Mouse (Mus musculus) lung, embryonic 15.5 days (tissue): ENCODE data around the gene Ptprg. TPM values are rescaled to one million over a fixed set of nuclear protein-coding genes. Genes with fewer than 3 reads are reported as not detected.

Experiments
- ATAC-seq: fragments of 200-750 bp; cut with Nextera tagmentation; 2 replicates; pipeline ENCODE4 v1.8.0; 2017; ENCODE audit warnings: moderate number of reproducible peaks, borderline replicate concordance; ENCODE audit not compliant: low FRiP score, low TSS enrichment; ENCODE audit errors: extremely low read depth
- H3K27ac ChIP-seq: fragments of 300-500 bp; sonication (generic); 2 replicates; pipeline ENCODE4 v1.5.1; 2015; ENCODE audit warnings: moderate library complexity, mild to moderate bottlenecking, inconsistent platforms
- H3K27me3 ChIP-seq: fragments of 300-500 bp; sonication (generic); 2 replicates; pipeline ENCODE4 v1.6.1; 2015; ENCODE audit warnings: inconsistent platforms
- H3K36me3 ChIP-seq: fragments of 300-500 bp; sonication (generic); 2 replicates; pipeline ENCODE4 v1.6.1; 2015; ENCODE audit warnings: inconsistent platforms
- H3K4me1 ChIP-seq: fragments of 300-500 bp; sonication (generic); 2 replicates; pipeline ENCODE4 v1.6.1; 2015; ENCODE audit warnings: inconsistent platforms
- H3K4me2 ChIP-seq: fragments of 300-500 bp; sonication (generic); 2 replicates; pipeline ENCODE4 v1.6.1; 2015; ENCODE audit warnings: inconsistent platforms, mild to moderate bottlenecking, moderate library complexity
- H3K4me3 ChIP-seq: fragments of 300-500 bp; sonication (generic); 2 replicates; pipeline ENCODE4 v1.5.1; 2015; ENCODE audit warnings: mild to moderate bottlenecking, inconsistent platforms
- H3K9ac ChIP-seq: fragments of 300-500 bp; sonication (generic); 2 replicates; pipeline ENCODE4 v1.6.1; 2015; ENCODE audit warnings: inconsistent platforms
- H3K9me3 ChIP-seq: fragments of 300-500 bp; sonication (generic); 2 replicates; pipeline ENCODE4 v1.6.1; 2016; ENCODE audit warnings: inconsistent platforms
- WGBS: fragments of 180-500 bp; shearing (Covaris S2); methylation state at CpG from one replicate; pipeline ENCODE4 v1.1.7; 2015; 5-methylcytosine and 5-hydroxymethylcytosine counted together
- polyA plus RNA-seq: library from polyadenylated mRNA; unstranded; fragments of >200 nt; fragmentation: Nextera tagmentation; extraction: Ambion mirVana; gene quantifications from 2 replicates; pipeline ENCODE4 v1.2.1, GENCODE M21; 2015

The Ptprg gene
- polyA plus RNA-seq, 1 experiment from 2014 or later = 29.9 TPM

- Histone ChIP-seq H3K27me3 (no peaks in the 10 kb centered on the region), H3K36me3 (no peaks in the 10 kb centered on the region), H3K9ac (no peak overlapping the region), H3K4me3 (no peak overlapping the region), H3K27ac (no peak overlapping the region), H3K4me1 (no peaks in the 10 kb centered on the region), H3K9me3 (no peaks in the 10 kb centered on the region), H3K4me2 (no peak overlapping the region)
- 64% methylated on average over 4 of the region's 4 CpGs for WGBS
- no peak for ATAC-seq
Observed at GRCm38 (mm10) chr14:11841621-11842020, 288.3 kb downstream of the Ptprg start.

- Histone ChIP-seq H3K27ac (no peak overlapping the region), H3K4me3 (no peak overlapping the region), H3K4me2 (no peak overlapping the region), H3K9ac (no peak overlapping the region), H3K4me1 (no peaks in the 10 kb centered on the region), H3K36me3 (no peaks in the 10 kb centered on the region), H3K27me3 (no peaks in the 10 kb centered on the region), H3K9me3 (no peaks in the 10 kb centered on the region)
- no peak for ATAC-seq
- 68% methylated on average over 3 of the region's 3 CpGs for WGBS
Observed at GRCm38 (mm10) chr14:11852896-11853295, 299.6 kb downstream of the Ptprg start.

GRCm38 (mm10) chr14:11855499-11855898 lies 302.2 kb downstream of the Ptprg start:
- Histone ChIP-seq H3K4me1 (no peaks in the 10 kb centered on the region; the same call in 1 of the 2 replicates), H3K4me2 (no peak overlapping the region), H3K27ac (no peak overlapping the region), H3K9me3 (no peaks in the 10 kb centered on the region), H3K9ac (no peak overlapping the region), H3K4me3 (no peak overlapping the region), H3K27me3 (no peaks in the 10 kb centered on the region), H3K36me3 (no peaks in the 10 kb centered on the region)
- ATAC-seq = no peak

- H3K4me2 ChIP-seq = no peak overlapping the region
- no peak overlapping the region for H3K27ac ChIP-seq
- no peaks in the 10 kb centered on the region for H3K27me3 ChIP-seq
- H3K9ac ChIP-seq = no peak overlapping the region
- ATAC-seq = no peak
- 47% methylated on average over 3 of the region's 3 CpGs for WGBS
- no peaks in the 10 kb centered on the region; the same call in 1 of the 2 replicates for H3K4me1 ChIP-seq
- H3K36me3 ChIP-seq = no peaks in the 10 kb centered on the region
- H3K4me3 ChIP-seq = no peak overlapping the region
- H3K9me3 ChIP-seq = no peaks in the 10 kb centered on the region
Observed at GRCm38 (mm10) chr14:11857928-11858481, 304.7 kb downstream of the Ptprg start.

- peaks cover 6% of the 10 kb centered on the region; the same call in 1 of the 2 replicates for H3K4me1 ChIP-seq
- no peak overlapping the region for H3K4me3 ChIP-seq
- H3K9me3 ChIP-seq = no peaks in the 10 kb centered on the region
- no peaks in the 10 kb centered on the region for H3K36me3 ChIP-seq
- no peak overlapping the region for H3K27ac ChIP-seq
- 72% methylated on average over 3 of the region's 3 CpGs for WGBS
- no peak for ATAC-seq
- H3K9ac ChIP-seq = no peak overlapping the region
- H3K4me2 ChIP-seq = no peak overlapping the region
- no peaks in the 10 kb centered on the region for H3K27me3 ChIP-seq
Observed at GRCm38 (mm10) chr14:11863286-11863685, 310.0 kb downstream of the Ptprg start.

GRCm38 (mm10) chr14:11864840-11865239 lies 311.5 kb downstream of the Ptprg start:
- H3K36me3 ChIP-seq = no peaks in the 10 kb centered on the region
- no peak for ATAC-seq
- 25% methylated on average over 3 of the region's 3 CpGs for WGBS

GRCm38 (mm10) chr14:11865332-11865731 lies 312.0 kb downstream of the Ptprg start:
- Histone ChIP-seq H3K9me3 (no peaks in the 10 kb centered on the region), H3K4me1 (peaks cover 10% of the 10 kb centered on the region; the same call in 1 of the 2 replicates), H3K4me3 (no peak overlapping the region), H3K27me3 (no peaks in the 10 kb centered on the region), H3K9ac (no peak overlapping the region), H3K27ac (no peak overlapping the region), H3K36me3 (no peaks in the 10 kb centered on the region), H3K4me2 (no peak overlapping the region)
- ATAC-seq = no peak; the same call in 1 of the 2 replicates
- 35% methylated on average over 5 of the region's 5 CpGs for WGBS

More at GRCm38 (mm10) chr14:11864840-11865239, 311.5 kb downstream of the Ptprg start:
- Histone ChIP-seq H3K4me2 (no peak overlapping the region), H3K4me3 (no peak overlapping the region), H3K27me3 (no peaks in the 10 kb centered on the region), H3K4me1 (peaks cover 6% of the 10 kb centered on the region; the same call in 1 of the 2 replicates), H3K27ac (no peak overlapping the region), H3K9me3 (no peaks in the 10 kb centered on the region), H3K9ac (no peak overlapping the region)

- Histone ChIP-seq H3K9me3 (no peaks in the 10 kb centered on the region), H3K4me1 (peaks cover 14% of the 10 kb centered on the region; the same call in 1 of the 2 replicates), H3K4me3 (no peak overlapping the region), H3K4me2 (no peak overlapping the region), H3K27me3 (no peaks in the 10 kb centered on the region), H3K36me3 (no peaks in the 10 kb centered on the region), H3K27ac (no peak overlapping the region), H3K9ac (no peak overlapping the region)
- WGBS = 78% methylated on average over 6 of the region's 6 CpGs
- ATAC-seq = no peak
Observed at GRCm38 (mm10) chr14:11865872-11866271, 312.5 kb downstream of the Ptprg start.

GRCm38 (mm10) chr14:11866416-11866815 lies 313.1 kb downstream of the Ptprg start:
- no peak for ATAC-seq
- Histone ChIP-seq H3K9me3 (no peaks in the 10 kb centered on the region), H3K27ac (no peak overlapping the region), H3K27me3 (no peaks in the 10 kb centered on the region), H3K4me1 (peaks cover 14% of the 10 kb centered on the region; the same call in 1 of the 2 replicates), H3K36me3 (no peaks in the 10 kb centered on the region), H3K4me2 (no peak overlapping the region), H3K4me3 (no peak overlapping the region), H3K9ac (no peak overlapping the region)
- WGBS = 75% methylated on average over 7 of the region's 7 CpGs

GRCm38 (mm10) chr14:11868636-11869035 lies 315.3 kb downstream of the Ptprg start:
- Histone ChIP-seq H3K27ac (no peak overlapping the region), H3K9ac (no peak overlapping the region), H3K27me3 (no peaks in the 10 kb centered on the region), H3K36me3 (no peaks in the 10 kb centered on the region), H3K9me3 (no peaks in the 10 kb centered on the region), H3K4me2 (no peak overlapping the region), H3K4me1 (peaks cover 14% of the 10 kb centered on the region), H3K4me3 (no peak overlapping the region)
- WGBS = 50% methylated on average over 6 of the region's 6 CpGs
- no peak for ATAC-seq

GRCm38 (mm10) chr14:11871752-11872344 lies 318.5 kb downstream of the Ptprg start:
- Histone ChIP-seq H3K4me2 (no peak overlapping the region), H3K9me3 (no peaks in the 10 kb centered on the region), H3K27me3 (no peaks in the 10 kb centered on the region), H3K27ac (no peak overlapping the region), H3K4me3 (no peak overlapping the region), H3K4me1 (peaks cover 13% of the 10 kb centered on the region), H3K9ac (no peak overlapping the region), H3K36me3 (no peaks in the 10 kb centered on the region)
- no peak for ATAC-seq
- WGBS = 51% methylated on average over 8 of the region's 8 CpGs

GRCm38 (mm10) chr14:11874266-11874665 lies 320.9 kb downstream of the Ptprg start:
- Histone ChIP-seq H3K4me2 (no peak overlapping the region), H3K27ac (no peak overlapping the region), H3K36me3 (no peaks in the 10 kb centered on the region), H3K27me3 (no peaks in the 10 kb centered on the region), H3K9me3 (no peaks in the 10 kb centered on the region), H3K4me3 (no peak overlapping the region), H3K9ac (no peak overlapping the region), H3K4me1 (peaks cover 13% of the 10 kb centered on the region)
- 65% methylated on average over 6 of the region's 6 CpGs for WGBS
- no peak for ATAC-seq
